Mouse (Mus musculus): Measurements from ENCODE around the gene Vnn3.

The Vnn3 gene

DNA sequence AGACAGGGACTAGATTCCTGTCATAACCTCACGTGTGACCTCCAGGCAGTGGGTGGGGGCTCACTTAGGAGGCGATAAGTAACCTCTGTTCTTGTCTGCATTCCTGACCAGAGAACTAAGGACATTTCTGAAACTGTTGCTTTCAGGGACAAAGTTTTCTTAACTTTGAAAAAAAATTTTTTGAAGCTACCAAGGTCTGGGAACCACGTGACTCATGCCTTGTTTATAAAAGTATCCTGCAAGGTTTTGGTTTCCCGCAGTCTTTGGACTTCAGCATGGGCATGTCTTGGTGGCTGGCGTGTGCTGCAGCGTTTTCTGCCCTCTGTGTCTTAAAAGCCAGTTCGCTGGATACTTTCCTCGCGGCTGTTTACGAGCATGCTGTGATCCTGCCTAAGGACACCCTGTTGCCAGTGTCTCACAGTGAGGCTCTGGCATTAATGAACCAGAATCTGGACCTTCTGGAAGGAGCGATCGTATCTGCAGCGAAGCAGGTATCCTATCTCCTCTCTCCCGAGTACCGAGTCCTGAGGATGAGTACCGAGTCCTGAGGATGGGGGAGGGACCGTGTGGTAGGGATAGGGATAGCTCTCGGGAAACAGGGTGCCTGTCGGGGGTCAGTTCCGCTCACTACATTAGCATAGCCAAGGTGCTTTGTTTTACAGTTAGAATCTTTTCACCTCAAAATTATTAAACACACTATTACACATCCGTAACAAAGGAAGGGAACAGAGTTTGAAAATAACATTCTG is 43.5 kb downstream of the Vnn3 start, which contains the start of gene Vnn1:
Gene Vnn1 (plus strand): TSS at position 88 of the 749 bp plus-strand sequence.
- no peak for DNase-seq

GRCm38 (mm10) chr10:23895376-23895775 is 44.1 kb downstream of the Vnn3 start:
- no peak for DNase-seq

GRCm38 (mm10) chr10:23901119-23901518 is 49.9 kb downstream of the Vnn3 start:
- DNase-seq = no peak

DNA sequence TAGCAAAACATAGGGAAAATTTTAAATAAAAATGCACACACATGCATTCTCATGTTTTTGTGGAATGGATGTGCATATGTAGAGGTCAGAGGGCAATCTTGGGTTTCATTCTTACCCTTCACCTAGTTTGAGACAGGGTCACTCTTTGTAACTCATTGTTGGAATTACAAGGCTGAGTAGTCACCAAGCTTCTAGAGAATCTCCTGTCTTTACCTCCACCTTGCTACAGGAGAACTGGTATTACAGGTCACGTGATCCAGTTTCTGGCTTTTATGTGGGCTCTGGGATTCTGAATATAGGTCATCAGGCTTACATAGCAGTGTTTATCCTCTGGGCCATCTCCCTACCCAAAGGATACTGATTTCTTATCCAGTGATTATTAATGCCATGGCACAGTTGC is 54.4 kb downstream of the Vnn3 start:
- DNase-seq = no peak
